Mouse (Mus musculus) gastrocnemius, postnatal 4 days (tissue): Measurements from ENCODE around the gene Purb. TPM values are rescaled to one million over a fixed set of nuclear protein-coding genes. Genes with fewer than 3 reads are reported as not detected.
A peak's percentile ranks its signal among the peaks of the same experiment; 100 is the strongest.
"Not testable (repeated sequence)": the region's sequence is repeated elsewhere in the genome, so short reads cannot be mapped to it uniquely, and the experiment has no call there.

Experiments
- DNase-seq, 2 experiments: peaks; one replicate each; pipeline ENCODE4 v3.0.0; 2021 to 2022; ENCODE audit warnings: low spot score in 2 of 2, mixed read lengths in 2 of 2
- total RNA-seq, 2 experiments: library from RNA; stranded (reverse); gene quantifications; 2 replicates each; pipeline ENCODE4 v1.2.3; 2021

Gene Purb
- total RNA-seq, 2 experiments from 2014 or later: 84.0 to 90.4 TPM

- no peak for DNase-seq
Observed at GRCm38 (mm10) chr11:6487496-6487895, 11.8 kb upstream of the Purb start.

- no peak for DNase-seq
Observed at GRCm38 (mm10) chr11:6486916-6487315, 11.2 kb upstream of the Purb start.

- no peak for DNase-seq
Observed at GRCm38 (mm10) chr11:6484244-6484959, 8.7 kb upstream of the Purb start.

- no peak for DNase-seq
Observed at GRCm38 (mm10) chr11:6483103-6483502, 7.4 kb upstream of the Purb start.

GRCm38 (mm10) chr11:6481669-6482185 is 6.0 kb upstream of the Purb start:
- DNase-seq: peak in 1 of 2 experiments; percentile 57

GRCm38 (mm10) chr11:6480681-6481405 is 5.1 kb upstream of the Purb start:
- DNase-seq: peak in 1 of 2 experiments; percentile 17

GRCm38 (mm10) chr11:6480191-6480590 is 4.5 kb upstream of the Purb start:
- no peak for DNase-seq

GRCm38 (mm10) chr11:6479231-6479630 is 3.5 kb upstream of the Purb start:
- DNase-seq: no peak

- DNase-seq: no peak
Observed at GRCm38 (mm10) chr11:6477350-6477749, 1.6 kb upstream of the Purb start.

- no peak for DNase-seq
Observed at GRCm38 (mm10) chr11:6476876-6477275, 1.2 kb upstream of the Purb start.

- peak; percentile 49 to 73 for DNase-seq
Observed at GRCm38 (mm10) chr11:6474874-6475731, 614 bp downstream of the Purb start.

GRCm38 (mm10) chr11:6474381-6474780 is 1.3 kb downstream of the Purb start:
- no peak for DNase-seq

- DNase-seq: no peak
Observed at GRCm38 (mm10) chr11:6472076-6472475, 3.6 kb downstream of the Purb start.

GRCm38 (mm10) chr11:6471493-6471892 is 4.2 kb downstream of the Purb start:
- no peak for DNase-seq

GRCm38 (mm10) chr11:6471054-6471453 is 4.7 kb downstream of the Purb start:
- DNase-seq: no peak

- no peak for DNase-seq
Observed at GRCm38 (mm10) chr11:6468541-6468940, 7.2 kb downstream of the Purb start.

GRCm38 (mm10) chr11:6465122-6465521 is 10.6 kb downstream of the Purb start:
- peak in 1 of 2 experiments; percentile 59 for DNase-seq

- no peak for DNase-seq
Observed at GRCm38 (mm10) chr11:6463159-6463837, 12.4 kb downstream of the Purb start.

- no peak for DNase-seq
Observed at GRCm38 (mm10) chr11:6456083-6456482, 19.6 kb downstream of the Purb start.

GRCm38 (mm10) chr11:6448155-6448554 is 27.6 kb downstream of the Purb start:
- not testable (repeated sequence) for DNase-seq

- no peak for DNase-seq
Observed at GRCm38 (mm10) chr11:6447493-6447892, 28.2 kb downstream of the Purb start.
